10 mouse cellular contexts compared by ENCODE assay signal in the genomic region with DNA sequence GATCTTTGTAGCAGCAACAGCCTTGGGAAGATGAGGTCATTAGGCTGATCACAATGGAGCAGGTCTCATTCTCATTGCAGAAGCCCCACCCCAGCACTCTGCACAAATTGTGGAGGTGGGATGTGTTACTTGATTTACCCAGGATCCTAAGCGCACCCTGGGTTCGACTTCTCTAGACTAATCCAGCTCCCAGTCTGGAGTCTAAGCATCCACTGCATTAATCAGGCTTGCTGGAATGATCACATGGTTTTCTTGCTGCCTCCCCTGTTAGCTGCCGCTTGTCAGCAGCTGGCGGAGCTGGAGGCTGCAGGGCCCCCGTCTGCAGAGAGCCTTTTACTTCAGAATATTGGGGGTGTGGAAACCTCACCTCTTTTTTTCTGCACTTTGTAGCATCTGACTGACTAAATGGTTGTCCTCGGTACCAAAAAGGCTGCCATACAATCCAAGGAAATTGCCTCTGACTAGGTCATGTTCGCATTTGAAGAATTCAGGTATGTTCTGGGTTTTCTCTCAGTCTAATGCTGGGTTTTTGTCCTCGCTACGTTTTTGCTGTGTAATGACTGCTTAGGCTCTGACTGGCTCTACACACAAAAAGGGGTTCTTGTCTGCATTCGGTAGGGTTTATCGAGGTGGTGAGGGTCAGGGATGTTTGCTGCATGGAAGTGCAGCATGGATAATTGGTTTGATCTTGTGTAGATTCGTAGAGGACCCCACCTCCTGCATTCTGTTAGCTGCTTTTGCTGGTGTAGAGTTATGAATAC. TPM values are rescaled to one million over a fixed set of nuclear protein-coding genes. Genes with fewer than 3 reads are reported as not detected.
DNase-seq lines count a peak whose midpoint lies in the region; ATAC-seq lines count a peak whose summit lies in the region.
"Had no signal": no experiment of that assay in that cellular context is flagged by ENCODE, and none has a peak within 500 bp of the region (broad histone marks: within the 10 kb centered on the region; RNA-seq: fewer than 3 reads in every experiment).

No protein-coding gene starts in this region.

- H3K36me3 ChIP-seq in limb, embryonic 12.5 days: no peaks in the 10 kb centered on the region
- H3K36me3 ChIP-seq in limb, embryonic 10.5 days: 0 out of 2 replicates have a peak, but pooled peaks cover 3% of the 10 kb centered on the region
- no peaks in the 10 kb centered on the region for H3K36me3 ChIP-seq in hindbrain, embryonic 10.5 days
- no peaks in the 10 kb centered on the region for H3K36me3 ChIP-seq in midbrain, embryonic 12.5 days
- no peaks in the 10 kb centered on the region for H3K36me3 ChIP-seq in stomach, embryonic 16.5 days (ENCODE audit: control insufficient read depth, insufficient read depth, low read length)

- 0 out of 2 replicates have a peak overlapping the region, but pooled peaks have one; percentile 1 for H3K27ac ChIP-seq in limb, embryonic 12.5 days
- no peak overlapping the region for H3K27ac ChIP-seq in limb, embryonic 10.5 days
- peak overlapping the region; percentile 50; the same call in 1 of the 2 replicates for H3K27ac ChIP-seq in hindbrain, embryonic 10.5 days
- peak overlapping the region; percentile 80 for H3K27ac ChIP-seq in midbrain, embryonic 12.5 days (replicated peaks)
- no peak overlapping the region for H3K27ac ChIP-seq in stomach, embryonic 16.5 days (ENCODE audit: low read length)
- H3K27ac ChIP-seq: kidney, postnatal 0 days had no signal

- H3K9me3 ChIP-seq in limb, embryonic 12.5 days: no peaks in the 10 kb centered on the region
- H3K9me3 ChIP-seq in limb, embryonic 10.5 days (replicated peaks): no peaks in the 10 kb centered on the region
- no peaks in the 10 kb centered on the region for H3K9me3 ChIP-seq in hindbrain, embryonic 10.5 days
- H3K9me3 ChIP-seq in midbrain, embryonic 12.5 days: no peaks in the 10 kb centered on the region
- no peaks in the 10 kb centered on the region for H3K9me3 ChIP-seq in stomach, embryonic 16.5 days (replicated peaks; ENCODE audit: control insufficient read depth, low read length)

- H3K27me3 ChIP-seq in limb, embryonic 12.5 days: no peaks in the 10 kb centered on the region
- H3K27me3 ChIP-seq in limb, embryonic 10.5 days (ENCODE audit: low read depth, poor library complexity, severe bottlenecking): no peaks in the 10 kb centered on the region
- H3K27me3 ChIP-seq in hindbrain, embryonic 10.5 days (ENCODE audit: insufficient read depth, poor library complexity, severe bottlenecking): no peaks in the 10 kb centered on the region
- no peaks in the 10 kb centered on the region for H3K27me3 ChIP-seq in midbrain, embryonic 12.5 days
- H3K27me3 ChIP-seq in stomach, embryonic 16.5 days (ENCODE audit: control insufficient read depth, insufficient read depth, low read length): no peaks in the 10 kb centered on the region

- no peak overlapping the region for H3K4me3 ChIP-seq in limb, embryonic 12.5 days (replicated peaks)
- no peak overlapping the region for H3K4me3 ChIP-seq in limb, embryonic 10.5 days
- H3K4me3 ChIP-seq in hindbrain, embryonic 10.5 days: no peak overlapping the region
- H3K4me3 ChIP-seq in midbrain, embryonic 12.5 days: peak overlapping the region; percentile 25
- no peak overlapping the region for H3K4me3 ChIP-seq in stomach, embryonic 16.5 days (replicated peaks; ENCODE audit: low read length)
- H3K4me3 ChIP-seq: erythroblast, embryonic 14.5 days had no signal

- DNase-seq in limb, embryonic 10.5 days (ENCODE audit: low spot score): no peak
- no peak for DNase-seq in hindbrain, embryonic 10.5 days (ENCODE audit: low spot score)
- DNase-seq in cerebellum, postnatal 4 days (ENCODE audit: low spot score in 2 of 2): no peak
- no peak for DNase-seq in MN1 (ENCODE audit: low spot score)
- no peak for DNase-seq in spleen, adult 12 weeks (ENCODE audit: low spot score)

- no peak for ATAC-seq in limb, embryonic 12.5 days (ENCODE audit: insufficient number of reproducible peaks, insufficient read depth, low FRiP score, low TSS enrichment, low read depth)
- peak; percentile 84 for ATAC-seq in midbrain, embryonic 12.5 days (ENCODE audit: low FRiP score, low read depth)
- 0 out of 2 replicates have a peak, but pooled peaks have one; percentile 33 for ATAC-seq in stomach, embryonic 16.5 days (ENCODE audit: insufficient read depth, low FRiP score)

- no peak overlapping the region for H3K9ac ChIP-seq in limb, embryonic 12.5 days (replicated peaks)
- peak overlapping the region; percentile 37 for H3K9ac ChIP-seq in midbrain, embryonic 12.5 days (replicated peaks)
- H3K9ac ChIP-seq in stomach, embryonic 16.5 days (ENCODE audit: low read length): no peak overlapping the region

- H3K4me2 ChIP-seq in limb, embryonic 12.5 days: no peak overlapping the region
- H3K4me2 ChIP-seq in midbrain, embryonic 12.5 days (replicated peaks): peak overlapping the region; percentile 40
- H3K4me2 ChIP-seq in stomach, embryonic 16.5 days (ENCODE audit: low read depth, low read length): no peak overlapping the region; the same call in 1 of the 2 replicates

- H3K4me1 ChIP-seq in limb, embryonic 12.5 days (replicated peaks): peaks cover 25% of the 10 kb centered on the region
- H3K4me1 ChIP-seq in limb, embryonic 10.5 days: peaks cover 14% of the 10 kb centered on the region
- H3K4me1 ChIP-seq in hindbrain, embryonic 10.5 days (replicated peaks): peaks cover 52% of the 10 kb centered on the region
- H3K4me1 ChIP-seq in midbrain, embryonic 12.5 days: peaks cover 53% of the 10 kb centered on the region
- H3K4me1 ChIP-seq in stomach, embryonic 16.5 days (ENCODE audit: control insufficient read depth, insufficient read depth, low read length): peaks cover 38% of the 10 kb centered on the region

- 65% methylated on average over 12 of the region's 12 CpGs for WGBS in limb, embryonic 12.5 days
- WGBS in limb, embryonic 10.5 days: 76% methylated on average over 12 of the region's 12 CpGs
- 46% methylated on average over 12 of the region's 12 CpGs for WGBS in hindbrain, embryonic 10.5 days
- WGBS in midbrain, embryonic 12.5 days: 21% methylated on average over 12 of the region's 12 CpGs
- WGBS in stomach, embryonic 16.5 days: 41% methylated on average over 12 of the region's 12 CpGs

RNA-seq across cellular contexts. Expression of a gene that starts 51.2 kb away (rescaled TPM):
- 72.6 and 74.4 TPM in 2 replicates for polyA plus RNA-seq in limb, embryonic 12.5 days (2016; fragmentation: Nextera tagmentation; extraction: Ambion mirVana)
- polyA plus RNA-seq in limb, embryonic 10.5 days (2016; fragmentation: Nextera tagmentation; extraction: Ambion mirVana): 50.3 and 50.7 TPM in 2 replicates
- 59.1 and 75.2 TPM in 2 replicates for polyA plus RNA-seq in hindbrain, embryonic 10.5 days (2016; fragmentation: Nextera tagmentation; extraction: Ambion mirVana)
- 123 and 138 TPM in 2 replicates for polyA plus RNA-seq in midbrain, embryonic 12.5 days (2016; fragmentation: Nextera tagmentation; extraction: Ambion mirVana)
- polyA plus RNA-seq in stomach, embryonic 16.5 days (2015; fragmentation: Nextera tagmentation; extraction: Ambion mirVana): 35.4 and 37.2 TPM in 2 replicates

Comparison
In these comparisons a context has a peak if more than half of its experiments do, and no peak if none do; other contexts are left out.
1. H3K27ac ChIP-seq: peak in limb, embryonic 12.5 days (single experiment), hindbrain, embryonic 10.5 days (single experiment) and midbrain, embryonic 12.5 days (single experiment); none in limb, embryonic 10.5 days (single experiment) and stomach, embryonic 16.5 days (single experiment).